Mouse (Mus musculus) frontal cortex, postnatal 36 days (tissue): ENCODE data around the gene Clrn1.
"Not testable (repeated sequence)": the region's sequence is repeated elsewhere in the genome, so short reads cannot be mapped to it uniquely, and the experiment has no call there.

Experiments used
- DNase-seq, 2 experiments: peaks; one replicate each; pipeline ENCODE4 v3.0.0; 2022; ENCODE audit warnings: low spot score in 2 of 2

Clrn1 gene

DNA sequence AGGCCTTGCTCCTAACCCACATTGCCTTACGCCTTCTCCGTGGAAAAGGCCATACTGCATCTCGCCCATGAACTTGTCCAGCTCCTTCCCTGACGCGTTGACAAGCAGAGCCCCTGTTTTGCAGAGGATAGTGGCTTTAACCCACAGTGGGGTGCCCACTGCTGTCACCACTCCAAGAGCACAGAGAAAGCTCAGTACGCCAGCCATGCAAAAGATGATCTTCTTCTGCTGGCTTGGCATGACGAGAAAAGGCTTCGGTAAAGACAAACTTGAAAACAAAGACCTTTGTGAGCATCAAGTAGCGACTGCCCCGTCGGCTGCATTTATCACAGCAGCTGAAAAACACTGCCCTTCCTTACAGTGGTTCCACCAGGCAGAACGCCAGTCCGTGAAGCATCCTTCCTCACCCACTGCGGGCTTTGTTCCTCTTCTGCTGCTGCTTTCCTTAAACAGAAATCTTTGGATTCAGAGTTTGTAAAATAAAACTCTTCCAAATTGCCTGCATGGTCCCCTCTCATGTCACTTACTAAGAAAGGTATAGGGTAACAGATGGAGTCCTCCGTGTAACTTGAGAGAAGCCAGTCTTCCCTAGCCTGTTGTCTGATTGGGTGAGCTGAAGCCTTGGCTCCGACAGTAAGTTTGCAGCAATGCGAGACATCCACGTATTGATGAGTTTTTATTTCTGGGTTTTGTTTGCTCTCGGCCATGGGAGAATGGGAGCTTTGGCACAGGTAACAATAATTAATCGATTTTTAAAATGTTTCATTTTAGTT is at the start of gene Clrn1:
TSS of gene Clrn1 (minus strand) at position 540 of the 773 bp plus-strand sequence.
- DNase-seq = peak in 1 of 2 experiments; percentile 23

GRCm38 (mm10) chr3:58924027-58924426 is 38.9 kb upstream of the Clrn1 start:
- DNase-seq = no peak

- DNase-seq = no peak
Observed at GRCm38 (mm10) chr3:58923140-58923539, 38.0 kb upstream of the Clrn1 start.

- DNase-seq = no peak
Observed at GRCm38 (mm10) chr3:58922636-58923035, 37.5 kb upstream of the Clrn1 start.

DNA sequence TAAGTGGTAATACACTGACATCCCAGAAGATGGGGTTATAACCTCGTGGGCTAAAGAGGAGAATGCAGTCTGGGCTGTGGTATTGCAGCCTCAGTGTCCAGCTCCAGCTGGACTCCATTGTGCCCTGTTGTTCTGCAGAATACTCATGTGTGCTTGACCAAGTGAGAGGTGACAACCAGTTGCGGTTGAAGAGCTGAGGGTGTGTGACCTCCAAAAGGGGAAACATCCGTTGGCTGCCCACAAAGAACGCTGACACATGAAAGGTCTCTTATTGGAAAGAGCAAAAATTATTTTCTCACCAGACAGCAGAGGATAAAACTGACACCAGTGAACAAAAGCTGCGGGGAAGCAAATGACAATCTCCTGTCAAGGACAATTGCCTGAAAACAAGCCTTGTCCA is 36.2 kb upstream of the Clrn1 start:
- DNase-seq = no peak

- DNase-seq = no peak
Observed at GRCm38 (mm10) chr3:58904656-58905055, 19.5 kb upstream of the Clrn1 start.

GRCm38 (mm10) chr3:58902051-58902758 is 17.1 kb upstream of the Clrn1 start:
- DNase-seq = peak in 1 of 2 experiments; percentile 6

DNA sequence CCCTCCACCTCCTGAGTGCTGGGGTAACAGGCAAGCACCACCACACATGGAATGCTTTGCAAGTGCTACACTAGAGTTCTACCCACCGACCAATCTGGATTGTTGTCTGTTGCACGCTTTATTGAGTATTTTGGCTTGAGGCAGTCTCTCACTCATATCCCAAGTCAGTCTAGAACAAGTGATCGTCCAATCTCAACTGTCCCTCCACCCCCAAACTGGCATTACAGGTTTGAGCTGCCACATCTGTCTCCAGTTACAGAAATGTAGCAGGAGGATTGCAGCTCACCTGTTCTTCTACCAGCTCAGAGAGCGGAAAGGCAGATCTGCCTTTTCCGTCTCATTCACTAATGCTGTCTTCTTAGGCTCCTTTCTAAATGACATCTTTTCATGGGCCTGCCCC is 10.0 kb upstream of the Clrn1 start:
- DNase-seq = no peak

DNA sequence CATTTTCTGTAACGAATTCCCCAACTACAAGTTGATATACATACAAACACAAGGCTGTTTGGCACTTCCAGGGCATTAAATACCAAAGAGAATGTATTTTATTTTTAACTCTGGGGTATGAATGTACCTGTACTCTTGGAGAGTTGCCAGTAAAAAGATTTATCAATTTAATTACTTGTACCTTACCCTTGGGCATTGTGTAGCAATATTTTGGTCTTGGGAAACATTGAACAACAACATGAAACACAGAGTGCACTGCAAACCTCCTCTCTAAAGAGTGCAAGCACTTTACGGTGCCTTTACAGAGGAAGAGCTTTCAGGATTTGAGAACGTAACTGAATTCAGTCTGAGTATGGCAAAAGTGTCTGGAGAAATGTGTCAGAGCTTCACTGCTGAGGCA is 9.4 kb upstream of the Clrn1 start:
- DNase-seq = no peak

GRCm38 (mm10) chr3:58889670-58890069 is 4.5 kb upstream of the Clrn1 start:
- no peak for DNase-seq

GRCm38 (mm10) chr3:58888131-58888715 is 3.1 kb upstream of the Clrn1 start:
- DNase-seq = no peak

GRCm38 (mm10) chr3:58887719-58888118 is 2.6 kb upstream of the Clrn1 start:
- no peak for DNase-seq

DNA sequence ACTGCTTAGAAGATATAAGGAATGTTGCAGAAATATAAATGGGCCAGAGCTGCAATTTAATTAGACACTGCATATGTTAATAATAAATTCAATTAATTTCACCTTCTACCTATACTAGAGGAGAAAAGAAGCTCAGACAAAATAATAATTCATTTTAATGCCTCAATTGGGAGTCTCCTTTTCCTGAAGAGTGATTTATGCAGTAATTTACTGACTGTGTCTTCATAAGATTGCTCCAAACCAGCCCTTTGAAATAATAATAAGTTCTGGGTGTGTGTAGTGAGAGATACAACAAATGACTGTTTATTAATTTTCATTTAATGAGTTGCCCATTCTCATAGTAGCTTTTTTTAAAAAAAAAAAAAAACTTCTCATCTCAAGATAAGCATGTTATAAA is 1.6 kb downstream of the Clrn1 start:
- DNase-seq = no peak

- DNase-seq = peak; percentile 6 to 10
Observed at GRCm38 (mm10) chr3:58882878-58883510, 2.1 kb downstream of the Clrn1 start.

DNA sequence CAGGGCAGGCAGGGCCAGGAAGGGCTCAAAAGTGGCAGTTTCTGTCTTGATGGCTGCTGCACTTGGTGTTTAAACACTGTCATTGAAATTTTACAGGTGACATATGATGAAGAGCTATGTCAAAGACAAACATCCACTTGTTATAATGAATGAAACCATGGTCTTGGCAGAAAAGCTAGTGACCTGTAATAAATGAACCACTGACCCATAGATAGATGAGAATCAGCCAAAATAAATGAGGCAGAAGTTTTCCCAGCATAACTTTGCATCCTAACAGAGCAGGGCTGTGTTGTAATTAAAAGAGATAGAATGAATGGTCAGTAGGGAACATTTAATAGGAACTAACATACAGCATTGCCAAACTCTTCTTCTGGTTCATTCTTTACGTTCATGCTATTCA is 4.1 kb downstream of the Clrn1 start:
- no peak for DNase-seq

- no peak for DNase-seq
Observed at GRCm38 (mm10) chr3:58880181-58880580, 5.0 kb downstream of the Clrn1 start.

DNA sequence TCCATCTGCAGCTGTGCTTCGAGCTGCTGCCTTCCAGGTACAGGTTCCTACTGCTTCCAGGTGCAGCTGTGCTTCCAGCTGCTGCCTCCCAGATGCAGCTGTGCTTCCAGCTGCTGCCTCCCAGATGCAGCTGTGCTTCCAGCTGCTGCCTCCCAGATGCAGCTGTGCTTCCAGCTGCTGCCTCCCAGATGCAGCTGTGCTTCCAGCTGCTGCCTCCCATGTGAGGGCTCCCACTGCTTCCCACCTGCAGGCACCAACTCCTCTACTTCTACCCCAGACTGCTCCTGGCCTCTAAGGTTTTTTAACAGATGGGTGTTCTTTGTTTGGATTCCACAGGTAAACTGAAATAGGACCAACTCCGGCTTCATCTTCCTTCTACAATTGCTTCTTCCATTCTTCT is 13.3 kb downstream of the Clrn1 start:
- DNase-seq = not testable (repeated sequence)

DNA sequence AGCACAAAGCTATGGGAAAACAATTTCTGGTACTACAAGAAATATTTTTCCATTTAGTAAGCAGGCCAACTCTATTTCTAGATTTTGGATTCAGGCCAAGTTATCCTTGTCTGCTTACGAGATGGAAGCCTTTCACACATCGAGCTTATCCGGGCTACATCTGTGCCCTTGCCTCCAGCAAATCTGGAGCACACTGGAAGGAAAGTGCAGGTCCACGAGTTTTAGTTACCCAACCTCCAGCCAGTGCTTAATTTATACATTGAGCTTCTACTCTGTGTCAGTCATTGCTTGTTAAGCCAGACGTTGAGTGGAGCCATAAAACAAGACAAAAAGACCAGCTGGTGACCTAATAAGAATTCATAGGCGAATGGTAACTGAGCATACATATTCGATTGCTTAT is 19.4 kb downstream of the Clrn1 start:
- DNase-seq = peak; percentile 2 to 30

DNA sequence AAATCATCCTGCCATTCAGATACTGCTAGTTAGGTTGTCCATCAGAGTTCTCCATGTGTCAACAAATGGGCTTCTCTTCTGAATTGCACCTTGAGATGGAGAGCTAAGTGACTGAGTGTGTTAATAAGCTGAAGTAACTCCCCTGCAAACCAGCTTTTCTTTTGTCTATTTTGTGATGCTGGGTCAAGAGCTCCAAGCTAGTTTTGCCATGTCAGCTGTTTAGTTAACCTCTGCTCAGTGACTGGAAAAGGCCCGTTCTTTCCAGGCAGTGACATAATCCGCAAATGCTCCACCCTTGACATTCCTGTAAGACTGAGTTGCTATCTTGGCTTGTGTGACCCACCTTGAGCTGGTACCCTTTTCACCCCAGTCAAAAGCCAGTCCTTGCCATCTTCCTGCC is 22.2 kb downstream of the Clrn1 start:
- DNase-seq = no peak

GRCm38 (mm10) chr3:58843415-58843814 is 41.7 kb downstream of the Clrn1 start:
- peak in 1 of 2 experiments; percentile 8 for DNase-seq

- no peak for DNase-seq
Observed at GRCm38 (mm10) chr3:58833442-58834160, 51.5 kb downstream of the Clrn1 start.

DNA sequence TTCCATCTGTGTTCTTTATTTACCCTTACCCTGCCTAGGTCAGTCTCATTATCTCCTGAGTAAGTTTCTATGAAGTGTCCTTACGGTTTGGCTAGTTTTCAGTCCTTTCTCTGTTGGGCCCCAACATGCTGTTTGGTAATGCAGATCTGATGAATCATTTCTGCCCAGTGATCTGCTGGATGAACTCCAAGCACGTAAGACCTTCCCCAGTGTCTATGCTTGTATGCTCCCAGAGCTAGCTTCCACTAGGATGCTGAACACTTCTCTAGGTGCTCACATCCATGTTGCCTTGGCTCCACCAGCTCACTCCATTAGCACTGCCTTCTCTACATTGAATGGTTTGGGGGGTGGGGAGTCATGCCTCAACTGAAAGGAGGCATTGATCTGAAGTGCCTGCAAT is 52.3 kb downstream of the Clrn1 start:
- no peak for DNase-seq
